Mouse (Mus musculus): ENCODE data around the gene Bmp10.
"Not testable (repeated sequence)": the region's sequence is repeated elsewhere in the genome, so short reads cannot be mapped to it uniquely, and the experiment has no call there.

Gene Bmp10

GRCm38 (mm10) chr6:87445222-87445621 is 16.4 kb downstream of the Bmp10 start:
- in situ Hi-C loops (cut with MboI, MseI): no loop called here

GRCm38 (mm10) chr6:87447217-87447616 is 18.4 kb downstream of the Bmp10 start:
- in situ Hi-C loops (cut with MboI, MseI): no loop called here

GRCm38 (mm10) chr6:87449534-87449933 is 20.7 kb downstream of the Bmp10 start:
- in situ Hi-C loops (cut with MboI, MseI): no loop called here

- in situ Hi-C loops (cut with MboI, MseI): loop anchor here (5.0 kb wide), 1 partner anchor 54 kb away; no protein-coding TSS in a partner anchor
Observed at GRCm38 (mm10) chr6:87451016-87451415, 22.2 kb downstream of the Bmp10 start.

- in situ Hi-C loops (cut with MboI, MseI): loop anchor here (5.0 kb wide), 1 partner anchor 54 kb away; no protein-coding TSS in a partner anchor
Observed at GRCm38 (mm10) chr6:87451771-87452170, 23.0 kb downstream of the Bmp10 start.

- in situ Hi-C loops (cut with MboI, MseI): no loop called here
Observed at GRCm38 (mm10) chr6:87455507-87455906, 26.7 kb downstream of the Bmp10 start.

GRCm38 (mm10) chr6:87466221-87466620 is 37.4 kb downstream of the Bmp10 start:
- in situ Hi-C loops (cut with MboI, MseI): loop anchor here (5.0 kb wide), 1 partner anchor 86 kb away; no protein-coding TSS in a partner anchor

- in situ Hi-C loops (cut with MboI, MseI): loop anchor here (5.0 kb wide), 1 partner anchor 85 kb away; no protein-coding TSS in a partner anchor
Observed at GRCm38 (mm10) chr6:87467373-87467772, 38.6 kb downstream of the Bmp10 start.

GRCm38 (mm10) chr6:87468372-87468771 is 39.6 kb downstream of the Bmp10 start:
- in situ Hi-C loops (cut with MboI, MseI): loop anchor here (5.0 kb wide), 1 partner anchor 84 kb away; no protein-coding TSS in a partner anchor

GRCm38 (mm10) chr6:87470098-87470497 is 41.3 kb downstream of the Bmp10 start:
- in situ Hi-C loops (cut with MboI, MseI): not testable (repeated sequence)

GRCm38 (mm10) chr6:87475223-87475622 is 46.4 kb downstream of the Bmp10 start:
- in situ Hi-C loops (cut with MboI, MseI): no loop called here

GRCm38 (mm10) chr6:87478847-87479246 is 50.1 kb downstream of the Bmp10 start:
- in situ Hi-C loops (cut with MboI, MseI): no loop called here

GRCm38 (mm10) chr6:87479291-87479999 is 50.7 kb downstream of the Bmp10 start:
- in situ Hi-C loops (cut with MboI, MseI): no loop called here

GRCm38 (mm10) chr6:87483224-87483899 is 54.6 kb downstream of the Bmp10 start:
- in situ Hi-C loops (cut with MboI, MseI): no loop called here

GRCm38 (mm10) chr6:87483900-87484289 is 55.1 kb downstream of the Bmp10 start:
- in situ Hi-C loops (cut with MboI, MseI): no loop called here

- in situ Hi-C loops (cut with MboI, MseI): no loop called here
Observed at GRCm38 (mm10) chr6:87484806-87485205, 56.0 kb downstream of the Bmp10 start.
